In the genomic region with DNA sequence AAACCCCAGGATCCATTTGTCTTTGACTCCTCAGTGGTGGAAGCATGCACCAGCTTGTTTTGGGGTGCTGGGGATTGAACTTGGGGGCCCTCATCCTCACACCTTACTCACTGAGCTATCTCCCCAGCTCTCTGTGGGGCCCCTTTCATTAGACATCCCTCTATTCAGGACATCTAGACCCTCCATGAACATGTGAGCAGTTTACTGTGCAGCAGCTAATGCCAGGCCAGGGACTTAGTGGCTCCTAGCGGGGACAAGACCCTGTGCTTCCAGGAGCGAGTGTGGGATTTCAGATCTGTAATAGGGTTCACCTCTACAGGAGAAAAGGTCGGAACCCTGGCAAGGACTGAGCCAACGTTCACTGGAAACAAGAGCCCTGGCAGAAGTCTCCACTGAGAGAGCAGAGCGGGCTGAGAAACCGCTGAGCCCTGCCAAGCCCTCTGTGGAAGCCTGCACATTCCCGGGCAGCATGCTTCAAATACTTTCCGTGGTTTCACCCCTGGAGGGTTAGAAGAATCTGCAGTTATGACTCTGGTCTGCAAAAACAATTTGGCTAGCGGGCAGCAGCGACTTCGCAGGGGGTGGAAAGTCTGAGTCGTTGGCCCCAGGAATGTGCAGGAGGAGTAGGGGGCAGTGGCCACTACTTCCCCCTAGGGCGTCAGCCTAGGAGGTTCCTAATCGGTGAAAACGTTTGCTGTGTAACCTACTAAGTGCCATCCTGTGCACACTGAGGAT, we compare ENCODE assay signal across 8 mouse cellular contexts.
DNase-seq lines count a peak whose midpoint lies in the region; ATAC-seq lines count a peak whose summit lies in the region.

No protein-coding gene starts in this region.

- no peaks in the 10 kb centered on the region for H3K27me3 ChIP-seq in midbrain, embryonic 10.5 days (ENCODE audit: low read depth, poor library complexity, severe bottlenecking)
- no peaks in the 10 kb centered on the region for H3K27me3 ChIP-seq in midbrain, embryonic 13.5 days
- H3K27me3 ChIP-seq in kidney, embryonic 16.5 days (ENCODE audit: insufficient read depth, low read length): no peaks in the 10 kb centered on the region
- H3K27me3 ChIP-seq in hindbrain, embryonic 16.5 days (replicated peaks; ENCODE audit: control insufficient read depth, insufficient read depth, low read length): no peaks in the 10 kb centered on the region
- no peaks in the 10 kb centered on the region for H3K27me3 ChIP-seq in neural tube, embryonic 15.5 days (replicated peaks)

- peak overlapping the region; percentile 29 for H3K27ac ChIP-seq in midbrain, embryonic 10.5 days (replicated peaks)
- H3K27ac ChIP-seq in midbrain, embryonic 13.5 days: no peak overlapping the region
- peak overlapping the region; percentile 79 for H3K27ac ChIP-seq in kidney, embryonic 16.5 days (ENCODE audit: low read length)
- H3K27ac ChIP-seq in hindbrain, embryonic 16.5 days (ENCODE audit: low read depth, low read length): no peak overlapping the region
- H3K27ac ChIP-seq in neural tube, embryonic 15.5 days (replicated peaks): no peak overlapping the region

- H3K4me2 ChIP-seq in midbrain, embryonic 13.5 days (replicated peaks): no peak overlapping the region
- no peak overlapping the region for H3K4me2 ChIP-seq in kidney, embryonic 16.5 days (replicated peaks; ENCODE audit: low read depth, low read length)
- no peak overlapping the region for H3K4me2 ChIP-seq in hindbrain, embryonic 16.5 days (ENCODE audit: low read length)
- no peak overlapping the region for H3K4me2 ChIP-seq in neural tube, embryonic 15.5 days

- WGBS in midbrain, embryonic 10.5 days: 64% methylated on average over 15 of the region's 15 CpGs
- WGBS in midbrain, embryonic 13.5 days: 62% methylated on average over 15 of the region's 15 CpGs
- 15% methylated on average over 15 of the region's 15 CpGs for WGBS in kidney, embryonic 16.5 days
- WGBS in hindbrain, embryonic 16.5 days: 49% methylated on average over 15 of the region's 15 CpGs
- WGBS in neural tube, embryonic 15.5 days: 54% methylated on average over 15 of the region's 15 CpGs

- no peak overlapping the region for H3K9ac ChIP-seq in midbrain, embryonic 13.5 days (replicated peaks)
- H3K9ac ChIP-seq in kidney, embryonic 16.5 days (replicated peaks; ENCODE audit: low read length): peak overlapping the region; percentile 44; the same call in 1 of the 2 replicates
- H3K9ac ChIP-seq in hindbrain, embryonic 16.5 days (ENCODE audit: low read depth, low read length): no peak overlapping the region
- H3K9ac ChIP-seq in neural tube, embryonic 15.5 days (replicated peaks): no peak overlapping the region

- DNase-seq in midbrain, embryonic 10.5 days (ENCODE audit: low spot score): no peak
- DNase-seq in gastrocnemius, postnatal 4 days (ENCODE audit: low spot score in 2 of 2): peak; percentile 54 to 81
- peak; percentile 45 for DNase-seq in ovary, postnatal 36 days (ENCODE audit: low spot score)
- no peak for DNase-seq in neural tube, embryonic 10.5 days (ENCODE audit: extremely low spot score, low spot score)

- H3K9me3 ChIP-seq in midbrain, embryonic 10.5 days (replicated peaks): no peaks in the 10 kb centered on the region
- peaks cover 2% of the 10 kb centered on the region; the same call in 1 of the 2 replicates for H3K9me3 ChIP-seq in midbrain, embryonic 13.5 days
- no peaks in the 10 kb centered on the region for H3K9me3 ChIP-seq in kidney, embryonic 16.5 days (ENCODE audit: low read length)
- peaks cover 4% of the 10 kb centered on the region; the same call in 1 of the 2 replicates for H3K9me3 ChIP-seq in hindbrain, embryonic 16.5 days (ENCODE audit: control insufficient read depth, low read length)
- H3K9me3 ChIP-seq in neural tube, embryonic 15.5 days (replicated peaks): no peaks in the 10 kb centered on the region

- ATAC-seq in midbrain, embryonic 13.5 days: no peak
- ATAC-seq in kidney, embryonic 16.5 days (ENCODE audit: low FRiP score, low TSS enrichment): peak; percentile 88
- ATAC-seq in hindbrain, embryonic 16.5 days: no peak
- ATAC-seq in neural tube, embryonic 15.5 days (ENCODE audit: low FRiP score): no peak

- H3K4me1 ChIP-seq in midbrain, embryonic 10.5 days: peaks cover 14% of the 10 kb centered on the region; the same call in 1 of the 2 replicates
- H3K4me1 ChIP-seq in midbrain, embryonic 13.5 days (replicated peaks): peaks cover 11% of the 10 kb centered on the region; the same call in 1 of the 2 replicates
- H3K4me1 ChIP-seq in kidney, embryonic 16.5 days (ENCODE audit: insufficient read depth, low read length): peaks cover 9% of the 10 kb centered on the region
- 0 out of 2 replicates have a peak, but pooled peaks cover 4% of the 10 kb centered on the region for H3K4me1 ChIP-seq in hindbrain, embryonic 16.5 days (ENCODE audit: control insufficient read depth, insufficient read depth, low read depth, low read length)
- peaks cover 18% of the 10 kb centered on the region for H3K4me1 ChIP-seq in neural tube, embryonic 15.5 days

- no peak overlapping the region for H3K4me3 ChIP-seq in midbrain, embryonic 10.5 days
- H3K4me3 ChIP-seq in midbrain, embryonic 13.5 days (replicated peaks): no peak overlapping the region
- no peak overlapping the region for H3K4me3 ChIP-seq in kidney, embryonic 16.5 days (ENCODE audit: low read length)
- no peak overlapping the region for H3K4me3 ChIP-seq in hindbrain, embryonic 16.5 days (ENCODE audit: low read length)
- H3K4me3 ChIP-seq in neural tube, embryonic 15.5 days (replicated peaks): no peak overlapping the region

- H3K36me3 ChIP-seq in midbrain, embryonic 10.5 days: no peaks in the 10 kb centered on the region
- no peaks in the 10 kb centered on the region for H3K36me3 ChIP-seq in midbrain, embryonic 13.5 days
- H3K36me3 ChIP-seq in kidney, embryonic 16.5 days (ENCODE audit: insufficient read depth, low read length): no peaks in the 10 kb centered on the region
- no peaks in the 10 kb centered on the region for H3K36me3 ChIP-seq in hindbrain, embryonic 16.5 days (ENCODE audit: control insufficient read depth, insufficient read depth, low read length)
- H3K36me3 ChIP-seq in neural tube, embryonic 15.5 days: no peaks in the 10 kb centered on the region

Comparison
In these comparisons a context has a peak if more than half of its experiments do, and no peak if none do; other contexts are left out.
1. H3K27ac ChIP-seq: peak in midbrain, embryonic 10.5 days (single experiment) and kidney, embryonic 16.5 days (single experiment); none in midbrain, embryonic 13.5 days (single experiment), hindbrain, embryonic 16.5 days (single experiment) and neural tube, embryonic 15.5 days (single experiment).
2. DNase-seq: peak in gastrocnemius, postnatal 4 days (2 of 2) and ovary, postnatal 36 days (single experiment); none in midbrain, embryonic 10.5 days (single experiment) and neural tube, embryonic 10.5 days (single experiment).